Mouse (Mus musculus) embryonic facial prominence, embryonic 13.5 days (tissue): Measurements from ENCODE around the gene Mtmr14. TPM values are rescaled to one million over a fixed set of nuclear protein-coding genes. Genes with fewer than 3 reads are reported as not detected.

Source experiments
- ATAC-seq: fragments of 200-750 bp; cut with Nextera tagmentation; 2 replicates; pipeline ENCODE4 v1.8.0; 2017; ENCODE audit warnings: low read depth; ENCODE audit not compliant: insufficient number of reproducible peaks, insufficient read depth, low FRiP score, low TSS enrichment
- H3K27ac ChIP-seq: fragments of 300-500 bp; sonication (generic); 2 replicates; pipeline ENCODE4 v1.5.1; 2015; ENCODE audit warnings: moderate library complexity, mild to moderate bottlenecking, inconsistent platforms
- H3K27me3 ChIP-seq: fragments of 300-500 bp; sonication (generic); 2 replicates; pipeline ENCODE4 v1.6.1; 2015; ENCODE audit warnings: mild to moderate bottlenecking, inconsistent platforms
- H3K36me3 ChIP-seq: fragments of 300-500 bp; sonication (generic); 2 replicates; pipeline ENCODE4 v1.6.1; 2015; ENCODE audit warnings: mild to moderate bottlenecking, inconsistent platforms
- H3K4me1 ChIP-seq: fragments of 300-500 bp; sonication (generic); 2 replicates; pipeline ENCODE4 v1.6.1; 2015; ENCODE audit warnings: inconsistent platforms
- H3K4me2 ChIP-seq: fragments of 300-500 bp; sonication (generic); 2 replicates; pipeline ENCODE4 v1.6.1; 2015; ENCODE audit warnings: moderate library complexity, mild to moderate bottlenecking, inconsistent platforms
- H3K4me3 ChIP-seq: fragments of 300-500 bp; sonication (generic); 2 replicates; pipeline ENCODE4 v1.5.1; 2015; ENCODE audit warnings: mild to moderate bottlenecking, inconsistent platforms
- H3K9ac ChIP-seq: fragments of 300-500 bp; sonication (generic); 2 replicates; pipeline ENCODE4 v1.6.1; 2015; ENCODE audit warnings: mild to moderate bottlenecking, inconsistent platforms
- H3K9me3 ChIP-seq: fragments of 300-500 bp; sonication (generic); 2 replicates; pipeline ENCODE4 v1.6.1; 2016; ENCODE audit warnings: inconsistent platforms
- WGBS: fragments of 180-500 bp; shearing (Covaris S2); methylation state at CpG from one replicate; pipeline ENCODE4 v1.1.7; 2015; ENCODE audit warnings: mixed read lengths; 5-methylcytosine and 5-hydroxymethylcytosine counted together
- polyA plus RNA-seq: library from polyadenylated mRNA; unstranded; fragments of >200 nt; fragmentation: Nextera tagmentation; extraction: Ambion mirVana; gene quantifications from 2 replicates; pipeline ENCODE4 v1.2.1, GENCODE M21; 2015

Mtmr14 gene
- polyA plus RNA-seq, 1 experiment from 2014 or later: 37.2 TPM

GRCm38 (mm10) chr6:113282101-113282802 lies 44.6 kb downstream of the Mtmr14 start, which contains the start of gene Cpne9:
Gene Cpne9, plus strand, starts transcription at chr6:113282307.
- H3K4me2 ChIP-seq: peak within 1 kb of the TSS; percentile 56
- H3K9ac ChIP-seq: no peak within 1 kb of the TSS
- peaks cover 45% of the 10 kb centered on the region for H3K27me3 ChIP-seq
- peaks cover 26% of the 10 kb centered on the region for H3K36me3 ChIP-seq
- ATAC-seq: 0 out of 2 replicates have a peak, but pooled peaks have one; percentile 43
- H3K4me3 ChIP-seq: peak within 1 kb of the TSS; percentile 31
- no peaks in the 10 kb centered on the region for H3K9me3 ChIP-seq
- WGBS: 2% methylated on average over 37 of the region's 37 CpGs
- peaks cover 13% of the 10 kb centered on the region for H3K4me1 ChIP-seq
- H3K27ac ChIP-seq: no peak within 1 kb of the TSS

- H3K4me3 ChIP-seq: no peak overlapping the region
- 3% methylated on average over 22 of the region's 22 CpGs for whole genome bisulfite sequencing
Measured at GRCm38 (mm10) chr6:113282969-113283368, 45.3 kb downstream of the Mtmr14 start.

GRCm38 (mm10) chr6:113283500-113283899 lies 45.9 kb downstream of the Mtmr14 start:
- WGBS: 9% methylated on average over 6 of the region's 6 CpGs
- Histone ChIP-seq H3K9me3 (no peaks in the 10 kb centered on the region), H3K4me1 (peaks cover 13% of the 10 kb centered on the region), H3K4me3 (no peak overlapping the region), H3K36me3 (peaks cover 13% of the 10 kb centered on the region; the same call in 1 of the 2 replicates), H3K4me2 (peak overlapping the region; percentile 32; the same call in 1 of the 2 replicates), H3K9ac (no peak overlapping the region), H3K27me3 (peaks cover 45% of the 10 kb centered on the region), H3K27ac (no peak overlapping the region)
- no peak for ATAC-seq

More at GRCm38 (mm10) chr6:113282969-113283368, 45.3 kb downstream of the Mtmr14 start:
- peaks cover 13% of the 10 kb centered on the region for H3K4me1 ChIP-seq
- H3K9ac ChIP-seq: no peak overlapping the region
- H3K36me3 ChIP-seq: peaks cover 19% of the 10 kb centered on the region
- no peak for ATAC-seq
- H3K27me3 ChIP-seq: peaks cover 45% of the 10 kb centered on the region
- H3K4me2 ChIP-seq: peak overlapping the region; percentile 32
- H3K9me3 ChIP-seq: no peaks in the 10 kb centered on the region
- no peak overlapping the region for H3K27ac ChIP-seq

GRCm38 (mm10) chr6:113284931-113285330 lies 47.3 kb downstream of the Mtmr14 start:
- H3K4me3 ChIP-seq: no peak overlapping the region
- H3K9me3 ChIP-seq: no peaks in the 10 kb centered on the region
- 0 out of 2 replicates have a peak, but pooled peaks cover 5% of the 10 kb centered on the region for H3K36me3 ChIP-seq
- ATAC-seq: no peak
- H3K27me3 ChIP-seq: peaks cover 45% of the 10 kb centered on the region
- H3K9ac ChIP-seq: no peak overlapping the region
- peaks cover 13% of the 10 kb centered on the region for H3K4me1 ChIP-seq
- WGBS: 73% methylated on average over 3 of the region's 3 CpGs
- no peak overlapping the region for H3K4me2 ChIP-seq
- no peak overlapping the region for H3K27ac ChIP-seq

- WGBS: 60% methylated on average over 1 of the region's 1 CpGs
- H3K27me3 ChIP-seq: peaks cover 45% of the 10 kb centered on the region
- no peak overlapping the region for H3K4me3 ChIP-seq
- H3K4me1 ChIP-seq: peaks cover 13% of the 10 kb centered on the region
- no peak for ATAC-seq
- H3K9me3 ChIP-seq: no peaks in the 10 kb centered on the region
- no peak overlapping the region for H3K4me2 ChIP-seq
- H3K36me3 ChIP-seq: no peaks in the 10 kb centered on the region
- no peak overlapping the region for H3K27ac ChIP-seq
- no peak overlapping the region for H3K9ac ChIP-seq
Measured at GRCm38 (mm10) chr6:113286316-113286715, 48.7 kb downstream of the Mtmr14 start.

GRCm38 (mm10) chr6:113287236-113287635 lies 49.6 kb downstream of the Mtmr14 start:
- Histone ChIP-seq H3K4me1 (peaks cover 10% of the 10 kb centered on the region), H3K4me3 (no peak overlapping the region), H3K36me3 (no peaks in the 10 kb centered on the region), H3K27ac (no peak overlapping the region), H3K9ac (no peak overlapping the region), H3K27me3 (peaks cover 38% of the 10 kb centered on the region), H3K9me3 (no peaks in the 10 kb centered on the region), H3K4me2 (no peak overlapping the region)
- 63% methylated on average over 4 of the region's 4 CpGs for WGBS
- no peak for ATAC-seq

- Histone ChIP-seq H3K4me2 (no peak overlapping the region), H3K27me3 (peaks cover 17% of the 10 kb centered on the region), H3K9ac (no peak overlapping the region), H3K9me3 (no peaks in the 10 kb centered on the region), H3K4me3 (no peak overlapping the region), H3K27ac (no peak overlapping the region), H3K36me3 (no peaks in the 10 kb centered on the region), H3K4me1 (no peaks in the 10 kb centered on the region)
- 84% methylated on average over 15 of the region's 15 CpGs for WGBS
- no peak for ATAC-seq
Measured at GRCm38 (mm10) chr6:113289346-113289745, 51.7 kb downstream of the Mtmr14 start.

- H3K4me3 ChIP-seq: no peak overlapping the region
- no peaks in the 10 kb centered on the region for H3K36me3 ChIP-seq
- 67% methylated on average over 6 of the region's 6 CpGs for WGBS
- H3K27me3 ChIP-seq: peaks cover 7% of the 10 kb centered on the region
- no peak overlapping the region for H3K27ac ChIP-seq
- H3K4me1 ChIP-seq: no peaks in the 10 kb centered on the region
- no peak overlapping the region for H3K9ac ChIP-seq
- no peak for ATAC-seq
- no peaks in the 10 kb centered on the region for H3K9me3 ChIP-seq
- H3K4me2 ChIP-seq: no peak overlapping the region
Measured at GRCm38 (mm10) chr6:113290346-113290745, 52.7 kb downstream of the Mtmr14 start.

GRCm38 (mm10) chr6:113292938-113293337 lies 55.3 kb downstream of the Mtmr14 start:
- Histone ChIP-seq H3K4me1 (no peaks in the 10 kb centered on the region), H3K9me3 (no peaks in the 10 kb centered on the region), H3K36me3 (no peaks in the 10 kb centered on the region), H3K27ac (no peak overlapping the region), H3K9ac (no peak overlapping the region), H3K27me3 (no peaks in the 10 kb centered on the region), H3K4me3 (no peak overlapping the region), H3K4me2 (no peak overlapping the region)
- 76% methylated on average over 5 of the region's 5 CpGs for WGBS
- ATAC-seq: no peak

- Histone ChIP-seq H3K9ac (no peak overlapping the region), H3K4me2 (no peak overlapping the region), H3K27me3 (no peaks in the 10 kb centered on the region), H3K4me1 (0 out of 2 replicates have a peak, but pooled peaks cover 2% of the 10 kb centered on the region), H3K36me3 (no peaks in the 10 kb centered on the region), H3K27ac (no peak overlapping the region), H3K4me3 (no peak overlapping the region), H3K9me3 (no peaks in the 10 kb centered on the region)
- 71% methylated on average over 2 of the region's 2 CpGs for WGBS
- no peak for ATAC-seq
Measured at GRCm38 (mm10) chr6:113296046-113296445, 58.4 kb downstream of the Mtmr14 start.

- Histone ChIP-seq H3K4me1 (0 out of 2 replicates have a peak, but pooled peaks cover 2% of the 10 kb centered on the region), H3K27me3 (no peaks in the 10 kb centered on the region), H3K27ac (no peak overlapping the region), H3K9ac (no peak overlapping the region), H3K36me3 (no peaks in the 10 kb centered on the region), H3K4me2 (no peak overlapping the region), H3K9me3 (no peaks in the 10 kb centered on the region), H3K4me3 (no peak overlapping the region)
- no peak for ATAC-seq
- 67% methylated on average over 4 of the region's 4 CpGs for WGBS
Measured at GRCm38 (mm10) chr6:113296639-113297038, 59.0 kb downstream of the Mtmr14 start.

GRCm38 (mm10) chr6:113301350-113301749 lies 63.7 kb downstream of the Mtmr14 start:
- Histone ChIP-seq H3K4me1 (peaks cover 7% of the 10 kb centered on the region; the same call in 1 of the 2 replicates), H3K9ac (no peak overlapping the region), H3K27me3 (no peaks in the 10 kb centered on the region), H3K27ac (no peak overlapping the region), H3K36me3 (no peaks in the 10 kb centered on the region), H3K4me3 (no peak overlapping the region), H3K9me3 (no peaks in the 10 kb centered on the region), H3K4me2 (no peak overlapping the region)
- WGBS: 73% methylated on average over 5 of the region's 5 CpGs
- no peak for ATAC-seq
